Mouse (Mus musculus) midbrain, embryonic 10.5 days (tissue): ENCODE data around the gene Dynlt1f. TPM values are rescaled to one million over a fixed set of nuclear protein-coding genes. Genes with fewer than 3 reads are reported as not detected.
A peak's percentile ranks its signal among the peaks of the same experiment; 100 is the strongest.
"Not testable (repeated sequence)": the region's sequence is repeated elsewhere in the genome, so short reads cannot be mapped to it uniquely, and the experiment has no call there.

Experiments
- DNase-seq: peaks from one replicate; pipeline ENCODE4 v3.0.0-alpha.2; 2017; ENCODE audit warnings: low spot score
- H3K27ac ChIP-seq: fragments of 300-500 bp; sonication (generic); replicated peaks from 2 replicates; pipeline ENCODE4 v1.5.1; 2016; ENCODE audit warnings: mild to moderate bottlenecking
- H3K27me3 ChIP-seq: fragments of 300-500 bp; sonication (generic); 2 replicates; pipeline ENCODE4 v1.6.1; 2016; ENCODE audit warnings: low read depth, mild to moderate bottlenecking; ENCODE audit not compliant: poor library complexity, severe bottlenecking
- H3K36me3 ChIP-seq: fragments of 300-500 bp; sonication (generic); 2 replicates; pipeline ENCODE4 v1.6.1; 2016; ENCODE audit warnings: mild to moderate bottlenecking, moderate library complexity
- H3K4me1 ChIP-seq: fragments of 300-500 bp; sonication (generic); 2 replicates; pipeline ENCODE4 v1.6.1; 2016
- H3K4me3 ChIP-seq: fragments of 300-500 bp; sonication (generic); 2 replicates; pipeline ENCODE4 v1.5.1; 2016; ENCODE audit warnings: mild to moderate bottlenecking, moderate library complexity
- H3K9me3 ChIP-seq: fragments of 300-500 bp; sonication (generic); replicated peaks from 2 replicates; pipeline ENCODE4 v1.6.1; 2016; ENCODE audit warnings: mild to moderate bottlenecking
- WGBS: fragments of 180-500 bp; shearing (Covaris S2); methylation state at CpG from one replicate; pipeline ENCODE4 v1.1.7; 2016; 5-methylcytosine and 5-hydroxymethylcytosine counted together
- polyA plus RNA-seq: library from polyadenylated mRNA; unstranded; fragments of >200 nt; fragmentation: Nextera tagmentation; extraction: Ambion mirVana; gene quantifications from 2 replicates; pipeline ENCODE4 v1.2.1, GENCODE M21; 2016

Gene Dynlt1f
- polyA plus RNA-seq, 1 experiment from 2014 or later, result 291 TPM

DNA sequence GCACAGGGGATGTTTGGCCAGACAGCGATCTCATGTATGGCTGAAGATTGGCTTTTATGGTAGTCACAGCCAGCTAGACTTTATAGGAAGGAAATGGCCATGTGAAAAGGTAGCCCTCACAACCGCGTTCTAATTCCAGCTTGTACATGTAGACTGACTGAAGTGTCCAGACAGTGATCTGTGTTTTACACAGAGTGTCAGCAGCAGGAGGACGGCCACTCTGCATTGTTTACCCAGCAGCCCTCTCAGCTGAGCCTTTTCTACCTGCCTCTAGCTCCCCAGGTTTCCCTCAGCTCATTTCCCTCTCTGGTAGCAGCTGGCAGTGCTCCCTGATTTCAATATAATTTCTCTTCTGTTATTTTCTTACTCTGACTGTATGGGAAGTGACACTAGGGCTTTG, 53.5 kb downstream of the Dynlt1f start:
- peak overlapping the region; percentile 26; the same call in 1 of the 2 replicates for H3K4me3 ChIP-seq

GRCm38 (mm10) chr17:6601204-6601911, 54.3 kb downstream of the Dynlt1f start, which contains the start of gene Dynlt1c:
TSS of gene Dynlt1c (plus strand) at chr17:6601671.
- H3K27me3 ChIP-seq, H3K9me3 ChIP-seq, H3K4me1 ChIP-seq, H3K36me3 ChIP-seq: not testable (repeated sequence)
- peak within 1 kb of the TSS; percentile 74 for H3K27ac ChIP-seq
- H3K4me3 ChIP-seq, result peak within 1 kb of the TSS; percentile 48
- peak; percentile 82 for DNase-seq
- 16% methylated on average over 34 of the region's 40 CpGs for WGBS

More for the DNA sequence above, 53.5 kb downstream of the Dynlt1f start:
- not testable (repeated sequence) for H3K27me3 ChIP-seq, H3K4me1 ChIP-seq, DNase-seq, H3K27ac ChIP-seq, H3K36me3 ChIP-seq, H3K9me3 ChIP-seq
- WGBS, result 24% methylated on average over 3 of the region's 4 CpGs

DNA sequence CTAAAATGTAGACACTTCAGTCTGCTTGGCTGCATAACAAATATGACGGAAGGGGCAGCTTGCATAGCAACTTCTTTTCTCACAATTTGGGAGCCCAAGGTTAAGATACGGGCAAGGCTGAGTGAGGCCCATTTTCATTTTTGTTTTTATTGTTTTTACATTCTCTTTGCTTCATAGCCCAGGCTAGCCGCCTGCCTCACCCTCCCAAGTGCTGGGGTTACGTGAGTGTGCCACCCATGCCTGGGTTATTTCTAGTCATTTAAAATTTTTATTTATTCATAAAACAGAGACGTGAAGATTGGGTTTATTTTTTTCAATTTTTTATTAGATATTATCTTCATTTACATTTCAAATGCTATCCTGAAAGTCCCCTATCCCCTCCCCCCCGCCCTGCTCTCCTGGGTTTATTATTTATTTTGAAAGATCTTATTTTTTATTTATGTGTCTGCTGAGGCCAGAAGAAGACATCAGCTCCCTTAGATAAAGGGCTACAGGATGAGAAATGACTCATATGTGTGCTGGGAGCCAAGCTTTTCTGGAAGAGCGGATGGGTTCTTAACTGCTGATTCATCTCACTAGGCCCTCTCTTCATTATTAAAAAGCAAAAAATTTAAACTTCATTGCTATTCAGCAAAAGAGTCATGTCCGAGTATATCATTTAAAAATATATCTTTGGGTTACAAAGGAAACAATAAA, 55.3 kb downstream of the Dynlt1f start:
- WGBS, result 93% methylated on average over 6 of the region's 8 CpGs
- not testable (repeated sequence) for H3K4me1 ChIP-seq, H3K27ac ChIP-seq, H3K36me3 ChIP-seq, H3K27me3 ChIP-seq, H3K4me3 ChIP-seq, H3K9me3 ChIP-seq, DNase-seq

DNA sequence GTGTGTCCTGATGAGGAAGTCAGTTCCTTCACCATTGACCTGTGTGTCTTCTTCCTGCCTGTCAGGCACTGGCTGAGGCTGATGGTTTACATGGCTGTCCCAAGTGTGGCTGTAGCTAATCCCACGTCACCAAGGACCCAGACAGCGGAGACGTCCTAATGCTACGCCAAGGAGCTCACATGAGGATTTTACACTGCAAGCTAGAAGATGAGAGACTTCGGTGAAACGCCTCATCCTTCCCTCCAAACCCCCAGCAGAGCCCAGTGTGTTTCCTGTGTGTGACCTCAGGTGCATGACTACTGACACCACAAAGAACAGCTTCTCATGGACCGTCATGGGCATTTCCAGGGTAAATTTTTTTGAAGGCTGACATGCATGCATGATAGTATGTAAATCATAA, 57.3 kb downstream of the Dynlt1f start:
- not testable (repeated sequence) for H3K27ac ChIP-seq, H3K27me3 ChIP-seq, H3K9me3 ChIP-seq, H3K4me3 ChIP-seq, H3K36me3 ChIP-seq, H3K4me1 ChIP-seq, DNase-seq
- WGBS, result 91% methylated on average over 7 of the region's 7 CpGs

Other genes with a start within 250 kb of the Dynlt1f start
- 527 and 611 TPM in 2 replicates for gene Dynlt1b, start 225.8 kb downstream of the Dynlt1f start, polyA plus RNA-seq
- gene Dynlt1c, start 54.2 kb downstream of the Dynlt1f start, polyA plus RNA-seq, result 38.9 and 41.6 TPM in 2 replicates
- gene Sytl3, start 3.2 kb upstream of the Dynlt1f start, polyA plus RNA-seq, result 0.07 and 0.14 TPM in 2 replicates
- gene Ezr, start 126.9 kb upstream of the Dynlt1f start, polyA plus RNA-seq, result 54.9 and 56.7 TPM in 2 replicates